Mouse (Mus musculus): ENCODE measurements around the gene Map6d1. TPM values are rescaled to one million over a fixed set of nuclear protein-coding genes. Genes with fewer than 3 reads are reported as not detected.

Map6d1 gene
- polyA plus RNA-seq (2012; rRNA removed): 53.2 and 70.0 TPM in 2 replicates

GRCm38 (mm10) chr16:20240468-20241414, at the start of gene Map6d1:
Map6d1 (minus strand) TSS chr16:20241358.
- DNase-seq (ENCODE audit: extremely low spot score in 1 of 2, low spot score in 1 of 2): peak in 1 of 2 experiments; percentile 66

GRCm38 (mm10) chr16:20280238-20280637, 39.1 kb upstream of the Map6d1 start:
- no peak for DNase-seq (ENCODE audit: extremely low spot score in 1 of 2, low spot score in 1 of 2)

GRCm38 (mm10) chr16:20279395-20279794, 38.2 kb upstream of the Map6d1 start:
- DNase-seq (ENCODE audit: extremely low spot score in 1 of 2, low spot score in 1 of 2): no peak

GRCm38 (mm10) chr16:20272994-20273393, 31.8 kb upstream of the Map6d1 start:
- no peak for DNase-seq (ENCODE audit: extremely low spot score in 1 of 2, low spot score in 1 of 2)

- no peak for DNase-seq (ENCODE audit: extremely low spot score in 1 of 2, low spot score in 1 of 2)
Measured at GRCm38 (mm10) chr16:20271339-20271738, 30.2 kb upstream of the Map6d1 start.

- DNase-seq (ENCODE audit: extremely low spot score in 1 of 2, low spot score in 1 of 2): no peak
Measured at GRCm38 (mm10) chr16:20265089-20265488, 23.9 kb upstream of the Map6d1 start.

- no peak for DNase-seq (ENCODE audit: extremely low spot score in 1 of 2, low spot score in 1 of 2)
Measured at GRCm38 (mm10) chr16:20257926-20258325, 16.8 kb upstream of the Map6d1 start.

GRCm38 (mm10) chr16:20248442-20249174, 7.5 kb upstream of the Map6d1 start:
- DNase-seq (ENCODE audit: extremely low spot score in 1 of 2, low spot score in 1 of 2): peak in 1 of 2 experiments; percentile 62

GRCm38 (mm10) chr16:20247103-20247502, 5.9 kb upstream of the Map6d1 start:
- no peak for DNase-seq (ENCODE audit: extremely low spot score in 1 of 2, low spot score in 1 of 2)

GRCm38 (mm10) chr16:20238646-20239045, 2.5 kb downstream of the Map6d1 start:
- DNase-seq (ENCODE audit: extremely low spot score in 1 of 2, low spot score in 1 of 2): no peak

- peak in 1 of 2 experiments; percentile 49 for DNase-seq (ENCODE audit: extremely low spot score in 1 of 2, low spot score in 1 of 2)
Measured at GRCm38 (mm10) chr16:20237426-20237825, 3.7 kb downstream of the Map6d1 start.

- DNase-seq (ENCODE audit: extremely low spot score in 1 of 2, low spot score in 1 of 2): peak in 1 of 2 experiments; percentile 54
Measured at GRCm38 (mm10) chr16:20234406-20234805, 6.8 kb downstream of the Map6d1 start.

GRCm38 (mm10) chr16:20228167-20228566, 13.0 kb downstream of the Map6d1 start:
- DNase-seq (ENCODE audit: extremely low spot score in 1 of 2, low spot score in 1 of 2): no peak

GRCm38 (mm10) chr16:20227504-20227903, 13.7 kb downstream of the Map6d1 start:
- DNase-seq (ENCODE audit: extremely low spot score in 1 of 2, low spot score in 1 of 2): peak in 1 of 2 experiments; percentile 45

- no peak for DNase-seq (ENCODE audit: extremely low spot score in 1 of 2, low spot score in 1 of 2)
Measured at GRCm38 (mm10) chr16:20226676-20227075, 14.5 kb downstream of the Map6d1 start.

- no peak for DNase-seq (ENCODE audit: extremely low spot score in 1 of 2, low spot score in 1 of 2)
Measured at GRCm38 (mm10) chr16:20222726-20223125, 18.4 kb downstream of the Map6d1 start.

GRCm38 (mm10) chr16:20213591-20214226, 27.4 kb downstream of the Map6d1 start:
- DNase-seq (ENCODE audit: extremely low spot score in 1 of 2, low spot score in 1 of 2): peak in 1 of 2 experiments; percentile 73

GRCm38 (mm10) chr16:20199501-20200201, 41.5 kb downstream of the Map6d1 start:
- no peak for DNase-seq (ENCODE audit: extremely low spot score in 1 of 2, low spot score in 1 of 2)

GRCm38 (mm10) chr16:20196962-20197361, 44.2 kb downstream of the Map6d1 start:
- DNase-seq (ENCODE audit: extremely low spot score in 1 of 2, low spot score in 1 of 2): peak in 1 of 2 experiments; percentile 31

- DNase-seq (ENCODE audit: extremely low spot score in 1 of 2, low spot score in 1 of 2): peak in 1 of 2 experiments; percentile 33
Measured at GRCm38 (mm10) chr16:20195546-20195945, 45.6 kb downstream of the Map6d1 start.
